Mouse (Mus musculus) hindbrain, embryonic 14.5 days (tissue): ENCODE results near the gene Gsg1l. TPM values are rescaled to one million over a fixed set of nuclear protein-coding genes. Genes with fewer than 3 reads are reported as not detected.

Experiments
- ATAC-seq: fragments of 200-750 bp; cut with Nextera tagmentation; 2 replicates; pipeline ENCODE4 v1.8.0; 2017; ENCODE audit warnings: moderate number of reproducible peaks, mild to moderate bottlenecking, moderate TSS enrichment, moderate library complexity; ENCODE audit not compliant: low FRiP score
- DNase-seq: peaks from one replicate; pipeline ENCODE4 v3.0.0-alpha.2; 2015; ENCODE audit warnings: low spot score
- H3K27ac ChIP-seq: fragments of 300-500 bp; sonication (generic); 2 replicates; pipeline ENCODE4 v1.5.1; 2014; ENCODE audit warnings: mild to moderate bottlenecking, moderate library complexity
- H3K27me3 ChIP-seq: fragments of 300-500 bp; sonication (generic); 2 replicates; pipeline ENCODE4 v1.6.1; 2014; ENCODE audit warnings: mild to moderate bottlenecking, low read length, mixed read lengths; ENCODE audit not compliant: control insufficient read depth, insufficient read depth
- H3K36me3 ChIP-seq: fragments of 300-500 bp; sonication (generic); replicated peaks from 2 replicates; pipeline ENCODE4 v1.6.1; 2014; ENCODE audit not compliant: control insufficient read depth, insufficient read depth
- H3K4me1 ChIP-seq: fragments of 300-500 bp; sonication (generic); replicated peaks from 2 replicates; pipeline ENCODE4 v1.6.1; 2014; ENCODE audit warnings: antibody characterized with exemption, low read length, mixed read lengths; ENCODE audit not compliant: control insufficient read depth, insufficient read depth
- H3K4me2 ChIP-seq: fragments of 300-500 bp; sonication (generic); replicated peaks from 2 replicates; pipeline ENCODE4 v1.6.1; 2014; ENCODE audit warnings: mild to moderate bottlenecking, moderate library complexity
- H3K4me3 ChIP-seq: fragments of 300-500 bp; sonication (generic); replicated peaks from 2 replicates; pipeline ENCODE4 v1.5.1; 2014; ENCODE audit warnings: mild to moderate bottlenecking, low read length
- H3K9ac ChIP-seq: fragments of 300-500 bp; sonication (generic); 2 replicates; pipeline ENCODE4 v1.6.1; 2014
- H3K9me3 ChIP-seq: fragments of 300-500 bp; sonication (generic); 2 replicates; pipeline ENCODE4 v1.6.1; 2016; ENCODE audit warnings: low read length; ENCODE audit not compliant: control insufficient read depth
- WGBS: fragments of 180-500 bp; shearing (Covaris S2); extraction: QIAGEN DNeasy Blood & Tissue Kit; methylation state at CpG from one replicate; pipeline ENCODE4 v1.1.7; 2014; 5-methylcytosine and 5-hydroxymethylcytosine counted together
- polyA plus RNA-seq: library from polyadenylated mRNA; unstranded; fragments of >200 nt; fragmentation: Nextera tagmentation; extraction: Ambion mirVana; gene quantifications from 2 replicates; pipeline ENCODE4 v1.2.1, GENCODE M21; 2014

Gene Gsg1l
- polyA plus RNA-seq, 1 experiment from 2014 or later: 11.2 TPM

- peaks cover 9% of the 10 kb centered on the region; the same call in 1 of the 2 replicates for H3K4me1 ChIP-seq
- ATAC-seq (no peak), DNase-seq (no peak)
- no peaks in the 10 kb centered on the region for H3K27me3 ChIP-seq
- no peak overlapping the region for H3K4me2 ChIP-seq
- WGBS: 30% methylated on average over 5 of the region's 5 CpGs
- no peaks in the 10 kb centered on the region for H3K36me3 ChIP-seq
- no peaks in the 10 kb centered on the region for H3K9me3 ChIP-seq
- H3K9ac ChIP-seq: no peak overlapping the region
- H3K27ac ChIP-seq: no peak overlapping the region
- H3K4me3 ChIP-seq: no peak overlapping the region
These were observed 76.9 kb downstream of the Gsg1l start for GRCm38 (mm10) chr7:126005274-126005673.

GRCm38 (mm10) chr7:126001683-126002082 lies 80.5 kb downstream of the Gsg1l start:
- Histone ChIP-seq H3K9ac (no peak overlapping the region), H3K27me3 (no peaks in the 10 kb centered on the region), H3K4me2 (no peak overlapping the region), H3K4me3 (no peak overlapping the region), H3K9me3 (no peaks in the 10 kb centered on the region), H3K4me1 (no peaks in the 10 kb centered on the region; the same call in 1 of the 2 replicates), H3K27ac (no peak overlapping the region), H3K36me3 (no peaks in the 10 kb centered on the region)
- DNase-seq (no peak), ATAC-seq (no peak)
- 41% methylated on average over 5 of the region's 5 CpGs for WGBS

GRCm38 (mm10) chr7:125999921-126000320 lies 82.3 kb downstream of the Gsg1l start:
- Histone ChIP-seq H3K4me3 (no peak overlapping the region), H3K27me3 (no peaks in the 10 kb centered on the region), H3K36me3 (no peaks in the 10 kb centered on the region), H3K9me3 (no peaks in the 10 kb centered on the region), H3K4me2 (no peak overlapping the region), H3K27ac (no peak overlapping the region), H3K9ac (no peak overlapping the region), H3K4me1 (no peaks in the 10 kb centered on the region; the same call in 1 of the 2 replicates)
- ATAC-seq (no peak), DNase-seq (no peak)
- 95% methylated on average over 3 of the region's 3 CpGs for WGBS

- H3K9ac ChIP-seq: no peak overlapping the region
- no peaks in the 10 kb centered on the region for H3K27me3 ChIP-seq
- no peak overlapping the region for H3K27ac ChIP-seq
- WGBS: 93% methylated on average over 1 of the region's 1 CpGs
- H3K36me3 ChIP-seq: no peaks in the 10 kb centered on the region
- H3K4me3 ChIP-seq: no peak overlapping the region
- no peak overlapping the region for H3K4me2 ChIP-seq
- no peak for DNase-seq
- H3K4me1 ChIP-seq: peaks cover 7% of the 10 kb centered on the region
- ATAC-seq: no peak
- H3K9me3 ChIP-seq: no peaks in the 10 kb centered on the region
These were observed 86.1 kb downstream of the Gsg1l start for GRCm38 (mm10) chr7:125996151-125996550.

GRCm38 (mm10) chr7:125992356-125992891 lies 89.8 kb downstream of the Gsg1l start:
- H3K27ac ChIP-seq: peak overlapping the region; percentile 49
- WGBS: 57% methylated on average over 6 of the region's 6 CpGs
- H3K36me3 ChIP-seq: no peaks in the 10 kb centered on the region
- no peak overlapping the region for H3K9ac ChIP-seq
- peaks cover 7% of the 10 kb centered on the region for H3K4me1 ChIP-seq
- DNase-seq (no peak), ATAC-seq (0 out of 2 replicates have a peak, but pooled peaks have one; percentile 49)
- no peak overlapping the region for H3K4me3 ChIP-seq
- no peaks in the 10 kb centered on the region for H3K9me3 ChIP-seq
- no peaks in the 10 kb centered on the region for H3K27me3 ChIP-seq
- no peak overlapping the region for H3K4me2 ChIP-seq

GRCm38 (mm10) chr7:125991846-125992245 lies 90.4 kb downstream of the Gsg1l start:
- DNase-seq (no peak), ATAC-seq (peak; percentile 55; the same call in 1 of the 2 replicates)
- WGBS: 14% methylated on average over 2 of the region's 2 CpGs
- Histone ChIP-seq H3K9ac (no peak overlapping the region), H3K4me1 (peaks cover 7% of the 10 kb centered on the region), H3K27ac (peak overlapping the region; percentile 49), H3K9me3 (no peaks in the 10 kb centered on the region), H3K36me3 (no peaks in the 10 kb centered on the region), H3K4me3 (no peak overlapping the region), H3K4me2 (no peak overlapping the region), H3K27me3 (no peaks in the 10 kb centered on the region)

- peaks cover 7% of the 10 kb centered on the region for H3K4me1 ChIP-seq
- no peaks in the 10 kb centered on the region for H3K27me3 ChIP-seq
- no peak overlapping the region for H3K4me3 ChIP-seq
- H3K27ac ChIP-seq: no peak overlapping the region
- no peak for DNase-seq
- no peak overlapping the region for H3K9ac ChIP-seq
- H3K36me3 ChIP-seq: no peaks in the 10 kb centered on the region
- no peaks in the 10 kb centered on the region for H3K9me3 ChIP-seq
- no peak overlapping the region for H3K4me2 ChIP-seq
- WGBS: 65% methylated on average over 7 of the region's 7 CpGs
- no peak for ATAC-seq
These were observed 92.2 kb downstream of the Gsg1l start for GRCm38 (mm10) chr7:125989969-125990368.

GRCm38 (mm10) chr7:125989489-125989888 lies 92.7 kb downstream of the Gsg1l start:
- Histone ChIP-seq H3K9me3 (no peaks in the 10 kb centered on the region), H3K9ac (no peak overlapping the region), H3K4me3 (no peak overlapping the region), H3K27me3 (no peaks in the 10 kb centered on the region), H3K4me1 (peaks cover 9% of the 10 kb centered on the region), H3K36me3 (no peaks in the 10 kb centered on the region), H3K27ac (no peak overlapping the region), H3K4me2 (no peak overlapping the region)
- ATAC-seq (no peak), DNase-seq (no peak)
- WGBS: 23% methylated on average over 4 of the region's 4 CpGs

- Histone ChIP-seq H3K9ac (no peak overlapping the region), H3K4me3 (no peak overlapping the region), H3K27ac (no peak overlapping the region), H3K4me1 (peaks cover 15% of the 10 kb centered on the region), H3K9me3 (no peaks in the 10 kb centered on the region), H3K4me2 (no peak overlapping the region), H3K27me3 (no peaks in the 10 kb centered on the region), H3K36me3 (no peaks in the 10 kb centered on the region)
- DNase-seq (no peak), ATAC-seq (no peak)
- WGBS: 74% methylated on average over 3 of the region's 3 CpGs
These were observed 93.9 kb downstream of the Gsg1l start for GRCm38 (mm10) chr7:125988326-125988725.

GRCm38 (mm10) chr7:125987117-125987516 lies 95.1 kb downstream of the Gsg1l start:
- Histone ChIP-seq H3K27ac (no peak overlapping the region), H3K9ac (no peak overlapping the region), H3K27me3 (no peaks in the 10 kb centered on the region), H3K4me3 (no peak overlapping the region), H3K4me1 (peaks cover 15% of the 10 kb centered on the region), H3K36me3 (no peaks in the 10 kb centered on the region), H3K9me3 (no peaks in the 10 kb centered on the region), H3K4me2 (no peak overlapping the region)
- no peak for DNase-seq
- ATAC-seq: no peak
- WGBS: 80% methylated on average over 3 of the region's 3 CpGs
